Comparison of ENCODE assay signal across 8 mouse cellular contexts in genomic region chr13:56475363-56475762, GRCm38 (mm10). TPM values are rescaled to one million over a fixed set of nuclear protein-coding genes. Genes with fewer than 3 reads are reported as not detected.
DNase-seq lines count a peak whose midpoint lies in the region; ATAC-seq and TF ChIP-seq lines count a peak whose summit lies in the region.

No protein-coding gene starts in this region.

- TF ChIP-seq POLR2A in thymus, adult 2 months (IDR thresholded peaks at IDR 0.05; ENCODE audit: control insufficient read depth, extremely low read depth, insufficient read depth, low read length, poor library complexity), result no peak

- intact Hi-C loops in gastrocnemius, adult 2 months (cut with DNase I), result loop anchor here (1.0 to 10.0 kb wide), 5 partner anchors 79 to 787 kb away; no protein-coding TSS in a partner anchor

- no peak overlapping the region for H3K4me3 ChIP-seq in gastrocnemius, adult 2 months
- no peak overlapping the region for H3K4me3 ChIP-seq in midbrain, embryonic 11.5 days (ENCODE audit: low read depth, low read length)
- no peak overlapping the region for H3K4me3 ChIP-seq in thymus, adult 2 months (ENCODE audit: control insufficient read depth, insufficient read depth, low read length)

- TF ChIP-seq CTCF in gastrocnemius, adult 2 months (IDR thresholded peaks at IDR 0.05), result peak; percentile 87
- peak; percentile 30; the same call in 1 of the 2 replicates for TF ChIP-seq CTCF in thymus, adult 2 months (IDR thresholded peaks at IDR 0.05; ENCODE audit: borderline replicate concordance, control insufficient read depth, extremely low read depth, insufficient read depth, low read length, poor library complexity)

- H3K4me1 ChIP-seq in midbrain, embryonic 11.5 days (ENCODE audit: control insufficient read depth, insufficient read depth, low read length), result no peaks in the 10 kb centered on the region
- peaks cover 12% of the 10 kb centered on the region for H3K4me1 ChIP-seq in thymus, adult 2 months (replicated peaks; ENCODE audit: control insufficient read depth, insufficient read depth, low read length)

- H3K9ac ChIP-seq in midbrain, embryonic 11.5 days (ENCODE audit: low read length), result no peak overlapping the region

- peak; percentile 67 for ATAC-seq in common myeloid progenitor, adult 5-6 weeks (replicated peaks; ENCODE audit: low read depth, poor library complexity, severe bottlenecking)
- peak; percentile 49 to 58; a peak in 3 of 4 replicates for ATAC-seq in hematopoietic stem cell, adult 5-6 weeks (replicated peaks in 1 of 2; ENCODE audit: insufficient read depth in 1 of 2, low FRiP score in 2 of 2, low TSS enrichment in 1 of 2, low read depth in 1 of 2, poor library complexity in 2 of 2, severe bottlenecking in 2 of 2)
- ATAC-seq in midbrain, embryonic 11.5 days (ENCODE audit: low FRiP score), result peak; percentile 69; the same call in 1 of the 2 replicates

- peak; percentile 37 for DNase-seq in gastrocnemius, adult 2 months
- DNase-seq in gastrocnemius, postnatal 10 days, result no peak
- DNase-seq in MN1 (ENCODE audit: low spot score), result peak; percentile 72
- DNase-seq in layer of hippocampus, adult 9-10 months (ENCODE audit: low spot score), result peak; percentile 37
- peak; percentile 89 for DNase-seq in midbrain, embryonic 11.5 days (ENCODE audit: low spot score, missing footprints)
- peak; percentile 53 for DNase-seq in thymus, adult 2 months

- H3K27me3 ChIP-seq in midbrain, embryonic 11.5 days (ENCODE audit: control insufficient read depth, insufficient read depth, low read length), result no peaks in the 10 kb centered on the region
- H3K27me3 ChIP-seq in thymus, adult 2 months (ENCODE audit: control insufficient read depth, insufficient read depth, low read length), result no peaks in the 10 kb centered on the region

- H3K27ac ChIP-seq in gastrocnemius, adult 2 months, result no peak overlapping the region
- H3K27ac ChIP-seq in midbrain, embryonic 11.5 days (ENCODE audit: low read depth, low read length), result no peak overlapping the region
- H3K27ac ChIP-seq in thymus, adult 2 months (ENCODE audit: control insufficient read depth, insufficient read depth, low read length), result no peak overlapping the region

- 32% methylated on average over 4 of the region's 4 CpGs for WGBS in midbrain, embryonic 11.5 days
- 25% methylated on average over 4 of the region's 4 CpGs for WGBS in thymus, adult 2 months

- no peaks in the 10 kb centered on the region for H3K36me3 ChIP-seq in midbrain, embryonic 11.5 days (ENCODE audit: control insufficient read depth, insufficient read depth, low read length)
- no peaks in the 10 kb centered on the region for H3K36me3 ChIP-seq in thymus, adult 2 months (ENCODE audit: control insufficient read depth, insufficient read depth, low read length)

- no peaks in the 10 kb centered on the region for H3K9me3 ChIP-seq in midbrain, embryonic 11.5 days (ENCODE audit: control insufficient read depth, low read length)

- no peak overlapping the region for H3K4me2 ChIP-seq in midbrain, embryonic 11.5 days

RNA-seq across cellular contexts. Expression of gene Il9, which starts 6.7 kb away (rescaled TPM):
- total RNA-seq in gastrocnemius, adult 2 months (2021), result not detected
- total RNA-seq in gastrocnemius, postnatal 10 days (2021), result not detected
- not detected in 2 replicates for total RNA-seq in common myeloid progenitor, adult 5-6 weeks (2017)
- not detected in 2 replicates for total RNA-seq in hematopoietic stem cell, adult 5-6 weeks (2017)
- not detected in 2 replicates for polyA plus RNA-seq in midbrain, embryonic 11.5 days (2014; fragmentation: Nextera tagmentation; extraction: Ambion mirVana)
- polyA plus RNA-seq in thymus, adult 2 months (2012; rRNA removed), result 1.1 and 1.6 TPM in 2 replicates

RNA-seq across cellular contexts. Expression of gene Slc25a48, which starts 37.2 kb away (rescaled TPM):
- total RNA-seq in gastrocnemius, adult 2 months (2021), result not detected
- under 1 TPM in 1 of 2 experiments, not detected in 1; 0.12 TPM for total RNA-seq in gastrocnemius, postnatal 10 days (2021)
- total RNA-seq in common myeloid progenitor, adult 5-6 weeks (2017), result not detected in 2 replicates
- total RNA-seq in hematopoietic stem cell, adult 5-6 weeks (2017), result 0.38 TPM in 1 of 2 replicates, not detected in the other
- polyA plus RNA-seq in midbrain, embryonic 11.5 days (2014; fragmentation: Nextera tagmentation; extraction: Ambion mirVana), result not detected in 2 replicates
- 0.31 and 0.43 TPM in 2 replicates for polyA plus RNA-seq in thymus, adult 2 months (2012; rRNA removed)

RNA-seq across cellular contexts. Expression of gene Fbxl21, which starts 46.9 kb away (rescaled TPM):
- not detected for total RNA-seq in gastrocnemius, adult 2 months (2021)
- under 1 TPM; 0.47 to 0.49 TPM for total RNA-seq in gastrocnemius, postnatal 10 days (2021)
- total RNA-seq in common myeloid progenitor, adult 5-6 weeks (2017), result not detected in 2 replicates
- total RNA-seq in hematopoietic stem cell, adult 5-6 weeks (2017), result 1.0 and 1.7 TPM in 2 replicates
- polyA plus RNA-seq in midbrain, embryonic 11.5 days (2014; fragmentation: Nextera tagmentation; extraction: Ambion mirVana), result 1.9 and 3.0 TPM in 2 replicates
- polyA plus RNA-seq in thymus, adult 2 months (2012; rRNA removed), result 0.40 and 0.71 TPM in 2 replicates

RNA-seq across cellular contexts. Expression of gene Gm3045, which starts 49.0 kb away (rescaled TPM):
- not detected for total RNA-seq in gastrocnemius, adult 2 months (2021)
- total RNA-seq in gastrocnemius, postnatal 10 days (2021), result not detected
- total RNA-seq in common myeloid progenitor, adult 5-6 weeks (2017), result not detected in 2 replicates
- total RNA-seq in hematopoietic stem cell, adult 5-6 weeks (2017), result not detected in 2 replicates
- not detected in 2 replicates for polyA plus RNA-seq in midbrain, embryonic 11.5 days (2014; fragmentation: Nextera tagmentation; extraction: Ambion mirVana)
- polyA plus RNA-seq in thymus, adult 2 months (2012; rRNA removed), result not detected in 2 replicates
